Mouse (Mus musculus) forebrain, embryonic 14.5 days (tissue): Measurements from ENCODE around the gene Cib4. TPM values are rescaled to one million over a fixed set of nuclear protein-coding genes. Genes with fewer than 3 reads are reported as not detected.

ENCODE experiments used
- ATAC-seq: fragments of 200-750 bp; cut with Nextera tagmentation; 2 replicates; pipeline ENCODE4 v1.8.0; 2017; ENCODE audit warnings: mild to moderate bottlenecking, moderate library complexity
- DNase-seq: peaks from one replicate; pipeline ENCODE4 v3.0.0-alpha.2; 2015; ENCODE audit warnings: low spot score
- H3K27ac ChIP-seq: fragments of 300-500 bp; sonication (generic); 2 replicates; pipeline ENCODE4 v1.5.1; 2014; ENCODE audit warnings: low read depth, mild to moderate bottlenecking, control low read depth, low read length, moderate library complexity
- H3K27me3 ChIP-seq: fragments of 300-500 bp; sonication (generic); replicated peaks from 2 replicates; pipeline ENCODE4 v1.6.1; 2014; ENCODE audit warnings: low read length, control low read depth, mixed read lengths; ENCODE audit not compliant: control insufficient read depth, insufficient read depth
- H3K36me3 ChIP-seq: fragments of 300-500 bp; sonication (generic); 2 replicates; pipeline ENCODE4 v1.6.1; 2014; ENCODE audit warnings: low read length, control low read depth; ENCODE audit not compliant: control insufficient read depth, insufficient read depth
- H3K4me1 ChIP-seq: fragments of 300-500 bp; sonication (generic); 2 replicates; pipeline ENCODE4 v1.6.1; 2014; ENCODE audit warnings: antibody characterized with exemption, low read length, control low read depth; ENCODE audit not compliant: control insufficient read depth, insufficient read depth
- H3K4me2 ChIP-seq: fragments of 300-500 bp; sonication (generic); 2 replicates; pipeline ENCODE4 v1.6.1; 2014; ENCODE audit warnings: mild to moderate bottlenecking, control low read depth, low read length
- H3K4me3 ChIP-seq: fragments of 300-500 bp; sonication (generic); 2 replicates; pipeline ENCODE4 v1.5.1; 2014; ENCODE audit warnings: low read depth, low read length, control low read depth
- H3K9ac ChIP-seq: fragments of 300-500 bp; sonication (generic); 2 replicates; pipeline ENCODE4 v1.6.1; 2014; ENCODE audit warnings: mild to moderate bottlenecking, low read length, control low read depth, moderate library complexity
- H3K9me3 ChIP-seq: fragments of 300-500 bp; sonication (generic); replicated peaks from 2 replicates; pipeline ENCODE4 v1.6.1; 2016; ENCODE audit warnings: low read length, control low read depth, mixed read lengths; ENCODE audit not compliant: control insufficient read depth
- WGBS: fragments of 180-500 bp; shearing (Covaris S2); extraction: QIAGEN DNeasy Blood & Tissue Kit; methylation state at CpG from one replicate; pipeline ENCODE4 v1.1.7; 2014; 5-methylcytosine and 5-hydroxymethylcytosine counted together
- polyA plus RNA-seq: library from polyadenylated mRNA; unstranded; fragments of >200 nt; fragmentation: Nextera tagmentation; extraction: Ambion mirVana; gene quantifications from 2 replicates; pipeline ENCODE4 v1.2.1, GENCODE M21; 2014

Cib4 gene
- polyA plus RNA-seq, 1 experiment from 2014 or later: not detected

DNA sequence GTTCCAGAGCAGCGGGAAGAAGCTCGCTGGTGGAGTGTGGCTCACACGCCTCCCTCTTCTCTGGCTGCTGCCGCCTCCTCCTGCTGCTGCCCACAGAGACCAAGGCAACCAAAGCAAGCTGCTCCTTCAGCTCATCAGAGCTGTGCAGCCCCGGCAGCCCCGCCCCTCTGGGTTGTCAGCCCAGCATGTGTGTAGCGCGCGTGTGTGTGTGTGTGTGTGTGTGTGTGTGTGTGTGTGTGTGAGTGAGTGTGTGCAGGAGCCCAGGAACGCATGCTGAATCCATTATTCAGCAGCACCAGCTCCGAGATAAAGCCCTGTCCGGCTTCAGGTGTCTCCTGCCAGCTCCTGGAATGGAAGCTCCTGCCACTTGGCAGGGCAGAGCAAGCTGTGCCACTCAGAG is 83.8 kb downstream of the Cib4 start, which contains the start of gene Otof:
Gene Otof (minus strand): TSS at position 112 of the 400 bp plus-strand sequence.
- 22% methylated on average over 11 of the region's 12 CpGs for WGBS
- Histone ChIP-seq H3K27ac (0 out of 2 replicates have a peak within 1 kb of the TSS, but pooled peaks have one; percentile 27), H3K9me3 (no peaks in the 10 kb centered on the region), H3K27me3 (peaks cover 8% of the 10 kb centered on the region; the same call in 1 of the 2 replicates), H3K4me3 (no peak within 1 kb of the TSS), H3K9ac (no peak within 1 kb of the TSS), H3K4me2 (peak within 1 kb of the TSS; percentile 28; the same call in 1 of the 2 replicates), H3K4me1 (peaks cover 8% of the 10 kb centered on the region), H3K36me3 (no peaks in the 10 kb centered on the region)
- peak; percentile 87 for ATAC-seq
- DNase-seq: peak; percentile 81

DNA sequence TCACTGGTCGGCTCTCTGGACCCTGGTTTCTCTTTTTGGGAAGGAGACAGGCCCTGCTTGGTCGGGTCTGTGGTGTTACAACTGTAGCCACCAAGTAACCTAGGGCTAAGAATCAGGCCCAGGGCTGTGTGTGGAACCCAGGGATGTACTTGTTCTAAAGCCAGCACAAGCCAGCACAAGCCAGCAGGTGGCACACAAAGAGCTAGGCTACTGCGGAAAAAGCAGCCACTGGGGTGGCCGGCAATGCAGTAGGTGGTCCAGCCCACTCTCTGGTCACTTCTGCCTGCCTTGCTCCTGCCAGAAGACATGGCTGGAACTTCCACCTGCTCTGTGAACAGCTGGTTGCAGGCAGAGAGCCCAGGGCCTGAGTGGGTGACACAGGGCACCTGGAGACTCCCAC is 85.5 kb downstream of the Cib4 start:
- Histone ChIP-seq H3K9me3 (no peaks in the 10 kb centered on the region), H3K4me3 (no peak overlapping the region), H3K4me1 (peaks cover 3% of the 10 kb centered on the region; the same call in 1 of the 2 replicates), H3K4me2 (no peak overlapping the region), H3K36me3 (no peaks in the 10 kb centered on the region), H3K27ac (no peak overlapping the region), H3K9ac (no peak overlapping the region), H3K27me3 (peaks cover 8% of the 10 kb centered on the region; the same call in 1 of the 2 replicates)
- WGBS: 45% methylated on average over 4 of the region's 4 CpGs
- ATAC-seq (no peak), DNase-seq (no peak)

DNA sequence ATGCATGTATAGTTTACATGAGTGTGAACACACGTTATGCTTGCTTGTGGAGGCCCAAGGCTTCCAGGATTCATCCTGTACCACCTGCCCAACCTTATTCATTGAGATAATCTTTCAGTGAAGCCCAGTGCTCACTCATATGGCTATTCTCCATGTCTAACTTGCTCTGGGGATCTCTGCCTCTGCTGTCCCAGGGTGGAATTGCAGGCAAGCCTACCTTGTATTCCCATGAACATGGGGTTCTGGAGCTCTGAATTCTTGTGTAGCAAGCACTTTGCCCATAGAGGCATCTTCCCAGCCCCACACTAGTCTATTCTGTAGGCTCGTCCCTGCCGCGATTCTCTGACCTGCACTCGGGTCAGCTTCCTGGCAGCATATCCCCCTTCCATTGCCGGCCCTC is 89.6 kb downstream of the Cib4 start:
- WGBS: 65% methylated on average over 6 of the region's 6 CpGs
- Histone ChIP-seq H3K36me3 (no peaks in the 10 kb centered on the region), H3K9ac (no peak overlapping the region), H3K4me2 (no peak overlapping the region), H3K27ac (no peak overlapping the region), H3K4me1 (no peaks in the 10 kb centered on the region), H3K4me3 (no peak overlapping the region), H3K27me3 (no peaks in the 10 kb centered on the region), H3K9me3 (no peaks in the 10 kb centered on the region)
- DNase-seq: no peak
- ATAC-seq: no peak

DNA sequence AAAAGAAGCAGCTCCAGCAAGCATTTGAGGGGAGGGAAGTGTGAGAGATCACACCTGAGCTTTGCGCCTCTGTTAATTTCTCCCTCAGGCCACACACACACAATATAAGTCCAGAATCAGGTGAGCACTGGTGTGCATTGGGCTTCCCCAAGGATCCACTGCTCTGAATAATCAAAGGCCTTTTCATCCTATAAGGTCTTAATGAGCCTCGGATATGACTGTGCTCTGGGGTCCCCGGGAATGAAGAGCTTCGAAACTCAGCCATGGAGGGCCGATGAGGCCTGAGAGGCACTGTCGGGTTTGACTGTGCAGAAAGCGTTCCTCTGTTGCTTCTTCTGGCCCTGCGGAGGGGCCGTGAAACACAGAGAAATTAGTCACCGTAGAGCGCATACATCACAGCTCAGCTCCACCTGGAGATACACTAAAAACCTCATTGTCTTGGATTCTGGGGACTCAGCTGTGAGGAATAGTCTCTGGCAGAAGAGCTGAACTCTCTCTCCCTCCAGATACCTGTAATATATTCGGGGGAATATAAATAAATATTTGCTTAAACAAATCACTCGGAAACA is 101.2 kb downstream of the Cib4 start:
- Histone ChIP-seq H3K4me3 (no peak overlapping the region), H3K27ac (no peak overlapping the region), H3K36me3 (no peaks in the 10 kb centered on the region), H3K9me3 (no peaks in the 10 kb centered on the region), H3K4me1 (no peaks in the 10 kb centered on the region), H3K4me2 (no peak overlapping the region), H3K27me3 (no peaks in the 10 kb centered on the region), H3K9ac (no peak overlapping the region)
- ATAC-seq (no peak), DNase-seq (no peak)
- 84% methylated on average over 13 of the region's 13 CpGs for WGBS

DNA sequence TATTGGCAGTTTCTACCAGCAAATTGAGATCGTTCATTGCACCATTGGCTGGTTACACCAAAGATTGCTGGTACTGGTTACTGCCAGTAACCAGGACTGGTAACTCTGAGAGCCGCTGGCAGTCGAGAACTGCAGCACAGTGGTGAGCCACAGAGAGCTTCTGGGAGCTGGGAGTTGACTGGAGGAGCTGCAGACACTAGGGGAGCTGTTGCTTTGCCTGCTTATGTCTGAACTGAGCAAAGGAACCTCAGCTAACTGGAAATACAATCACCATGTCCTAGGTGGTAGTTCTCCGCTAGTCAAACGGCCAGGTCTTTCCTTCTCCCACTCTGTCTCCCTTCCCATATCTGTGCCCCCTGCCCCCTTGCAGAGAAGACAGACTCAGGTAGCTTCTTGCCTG is 103.4 kb downstream of the Cib4 start:
- H3K36me3 ChIP-seq: no peaks in the 10 kb centered on the region
- no peaks in the 10 kb centered on the region for H3K9me3 ChIP-seq
- no peaks in the 10 kb centered on the region for H3K4me1 ChIP-seq
- no peak overlapping the region for H3K27ac ChIP-seq
- 63% methylated on average over 5 of the region's 5 CpGs for WGBS
- DNase-seq: peak; percentile 29
- no peaks in the 10 kb centered on the region for H3K27me3 ChIP-seq
- no peak overlapping the region for H3K9ac ChIP-seq
- no peak overlapping the region for H3K4me2 ChIP-seq
- no peak overlapping the region for H3K4me3 ChIP-seq
- no peak for ATAC-seq

DNA sequence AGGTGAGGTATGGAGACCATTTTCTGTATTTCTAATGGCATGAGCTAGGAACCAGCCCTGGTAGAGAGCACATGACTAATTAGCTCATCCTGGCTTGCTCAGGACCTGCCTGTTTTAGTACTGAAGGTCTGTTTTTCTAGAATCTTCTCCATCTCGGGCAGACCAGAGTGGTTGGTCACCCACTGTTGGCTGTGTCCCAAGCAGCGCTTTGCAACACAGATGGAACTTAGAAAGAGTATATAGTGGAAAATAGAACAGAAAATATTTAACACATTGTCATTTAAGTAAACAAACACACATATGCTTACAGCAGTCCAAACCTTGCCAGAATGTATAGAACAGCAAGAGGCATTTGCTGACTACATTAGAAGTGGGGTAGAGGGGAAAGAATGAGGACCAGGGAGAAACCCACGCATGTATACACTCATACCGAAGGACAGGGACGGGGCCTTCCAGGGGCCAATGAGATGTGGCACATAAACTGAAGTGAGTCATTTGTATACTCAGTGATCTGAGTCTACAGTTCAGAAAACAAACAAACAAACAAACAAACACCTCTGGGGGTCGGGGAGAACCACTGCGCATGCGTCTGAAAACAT is 105.2 kb downstream of the Cib4 start:
- Histone ChIP-seq H3K4me2 (no peak overlapping the region), H3K4me3 (no peak overlapping the region), H3K27me3 (no peaks in the 10 kb centered on the region), H3K9ac (no peak overlapping the region), H3K4me1 (no peaks in the 10 kb centered on the region), H3K9me3 (no peaks in the 10 kb centered on the region), H3K36me3 (no peaks in the 10 kb centered on the region), H3K27ac (no peak overlapping the region)
- DNase-seq (no peak), ATAC-seq (no peak)
- 92% methylated on average over 8 of the region's 8 CpGs for WGBS

DNA sequence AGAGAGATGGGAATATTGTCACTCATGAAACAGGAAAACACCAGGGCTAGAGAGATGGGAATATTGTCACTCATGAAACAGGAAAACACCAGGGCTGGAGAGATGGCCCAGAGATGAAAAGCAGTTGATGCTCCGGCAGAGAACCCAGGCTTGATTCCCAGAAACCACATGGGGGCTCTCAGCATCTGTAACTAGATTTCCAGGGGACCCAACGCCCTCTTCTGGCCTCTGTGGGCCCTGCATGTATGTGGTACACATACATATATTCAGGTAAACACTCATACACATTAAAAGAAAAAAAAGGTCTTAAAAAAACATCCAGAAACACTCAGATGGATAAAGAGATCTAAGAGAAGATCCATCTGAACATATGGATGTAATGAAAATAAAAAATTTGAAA is 106.7 kb downstream of the Cib4 start:
- Histone ChIP-seq H3K27me3 (no peaks in the 10 kb centered on the region), H3K4me1 (no peaks in the 10 kb centered on the region), H3K9ac (no peak overlapping the region), H3K4me2 (no peak overlapping the region), H3K9me3 (no peaks in the 10 kb centered on the region), H3K36me3 (no peaks in the 10 kb centered on the region), H3K27ac (no peak overlapping the region), H3K4me3 (no peak overlapping the region)
- no peak for ATAC-seq
- DNase-seq: no peak
- WGBS: 34% methylated on average over 2 of the region's 2 CpGs

Other genes starting within 250 kb of the Cib4 start
- 0.55 and 0.91 TPM in 2 replicates for gene Otof, start 83.9 kb downstream of the Cib4 start, polyA plus RNA-seq
- 1.4 and 1.9 TPM in 2 replicates for gene 1700001C02Rik, start 79.8 kb downstream of the Cib4 start, polyA plus RNA-seq
- 2.1 and 2.5 TPM in 2 replicates for gene Kcnk3, start 42.3 kb upstream of the Cib4 start, polyA plus RNA-seq
- 33.6 and 35.1 TPM in 2 replicates for gene Slc35f6, start 102.1 kb upstream of the Cib4 start, polyA plus RNA-seq
- gene Cenpa, start 120.9 kb upstream of the Cib4 start, polyA plus RNA-seq: 147 and 206 TPM in 2 replicates
- gene Dpysl5, start 165.7 kb upstream of the Cib4 start, polyA plus RNA-seq: 152 and 207 TPM in 2 replicates